ENCODE assay signal across 21 mouse cellular contexts in genomic region chr15:72383062-72383461, GRCm38 (mm10).
DNase-seq lines count a peak whose midpoint lies in the region; ATAC-seq and TF ChIP-seq lines count a peak whose summit lies in the region.
"Had no signal": no experiment of that assay in that cellular context is flagged by ENCODE, and none has a peak within 500 bp of the region (broad histone marks: within the 10 kb centered on the region; RNA-seq: fewer than 3 reads in every experiment).

No protein-coding gene starts in this region.

- ATAC-seq in forebrain, embryonic 13.5 days = peak; percentile 57
- no peak for ATAC-seq in forebrain, embryonic 11.5 days (replicated peaks; ENCODE audit: low FRiP score)
- ATAC-seq in hindbrain, embryonic 15.5 days (ENCODE audit: low FRiP score, low read depth) = no peak
- no peak for ATAC-seq in hindbrain, postnatal 0 days
- ATAC-seq in forebrain, embryonic 16.5 days = 0 out of 2 replicates have a peak, but pooled peaks have one; percentile 54
- ATAC-seq in activated CD4-positive, CD25-positive, alpha-beta regulatory T cell, adult 4 months = no peak
- ATAC-seq: intestine, embryonic 15.5 days; Patski had no signal

- peak overlapping the region; percentile 71 for H3K27ac ChIP-seq in forebrain, embryonic 13.5 days
- no peak overlapping the region for H3K27ac ChIP-seq in forebrain, embryonic 11.5 days (ENCODE audit: low read depth, low read length)
- H3K27ac ChIP-seq in hindbrain, embryonic 15.5 days (replicated peaks) = 0 out of 2 replicates have a peak overlapping the region, but pooled peaks have one; percentile 30
- H3K27ac ChIP-seq in hindbrain, postnatal 0 days = no peak overlapping the region
- H3K27ac ChIP-seq in MEL (ENCODE audit: control insufficient read depth, low read depth, low read length) = no peak overlapping the region
- peak overlapping the region; percentile 75 for H3K27ac ChIP-seq in forebrain, embryonic 16.5 days (ENCODE audit: low read length)
- H3K27ac ChIP-seq: embryonic facial prominence, embryonic 12.5 days; heart, embryonic 10.5 days; intestine, embryonic 15.5 days had no signal

- no peak for TF ChIP-seq CTCF in hindbrain, postnatal 0 days (IDR thresholded peaks at IDR 0.05; ENCODE audit: low read depth)
- TF ChIP-seq CTCF in MEL (IDR thresholded peaks at IDR 0.05 in 2 of 3, conservative IDR thresholded peaks at IDR 0.05 in 1 of 3; ENCODE audit: control insufficient read depth in 1 of 3, insufficient read depth in 1 of 3, low read depth in 2 of 3, low read length in 3 of 3, poor library complexity in 1 of 3, severe bottlenecking in 1 of 3) = no peak

- no peak for TF ChIP-seq EP300 in MEL (IDR thresholded peaks at IDR 0.05; ENCODE audit: low read depth in 1 of 2, low read length in 2 of 2)

- H3K4me2 ChIP-seq in forebrain, embryonic 13.5 days = no peak overlapping the region
- no peak overlapping the region for H3K4me2 ChIP-seq in forebrain, embryonic 11.5 days (ENCODE audit: low read depth, low read length, severe bottlenecking)
- no peak overlapping the region for H3K4me2 ChIP-seq in hindbrain, embryonic 15.5 days
- H3K4me2 ChIP-seq in hindbrain, postnatal 0 days (ENCODE audit: low read depth, low read length) = no peak overlapping the region
- peak overlapping the region; percentile 13; the same call in 1 of the 2 replicates for H3K4me2 ChIP-seq in forebrain, embryonic 16.5 days (ENCODE audit: low read length)
- H3K4me2 ChIP-seq: embryonic facial prominence, embryonic 12.5 days; intestine, embryonic 15.5 days had no signal

- DNase-seq in forebrain, embryonic 11.5 days (ENCODE audit: low spot score) = no peak
- no peak for DNase-seq in hindbrain, postnatal 0 days (ENCODE audit: low spot score)
- DNase-seq in MEL (ENCODE audit: low read depth, low spot score) = peak; percentile 6
- DNase-seq: adrenal gland, adult 2 months; adrenal gland, postnatal 36 days; cerebellum, adult 11 months; cerebellum, adult 8-10 months; cerebellum, postnatal 14 days; gastrocnemius, postnatal 10 days; heart, adult 18-20 months; heart, postnatal 10 days; heart, postnatal 4 days; kidney, adult 18-20 months had no signal

- H3K36me3 ChIP-seq in forebrain, embryonic 13.5 days (ENCODE audit: poor library complexity, severe bottlenecking) = no peaks in the 10 kb centered on the region
- no peaks in the 10 kb centered on the region for H3K36me3 ChIP-seq in forebrain, embryonic 11.5 days (ENCODE audit: control insufficient read depth, insufficient read depth, low read length)
- H3K36me3 ChIP-seq in hindbrain, embryonic 15.5 days = no peaks in the 10 kb centered on the region
- H3K36me3 ChIP-seq in hindbrain, postnatal 0 days (ENCODE audit: insufficient read depth, low read length) = no peaks in the 10 kb centered on the region
- no peaks in the 10 kb centered on the region for H3K36me3 ChIP-seq in MEL (ENCODE audit: control insufficient read depth in 1 of 2, insufficient read depth in 2 of 2, low read length in 2 of 2)
- no peaks in the 10 kb centered on the region for H3K36me3 ChIP-seq in forebrain, embryonic 16.5 days (ENCODE audit: control insufficient read depth, insufficient read depth)
- H3K36me3 ChIP-seq: embryonic facial prominence, embryonic 12.5 days; heart, embryonic 10.5 days; intestine, embryonic 15.5 days had no signal

- TF ChIP-seq RAD21 in MEL (IDR thresholded peaks at IDR 0.05; ENCODE audit: low read depth, low read length) = no peak

- no peak overlapping the region for H3K9ac ChIP-seq in forebrain, embryonic 13.5 days
- no peak overlapping the region for H3K9ac ChIP-seq in forebrain, embryonic 11.5 days (ENCODE audit: low read length)
- H3K9ac ChIP-seq in hindbrain, embryonic 15.5 days = no peak overlapping the region
- H3K9ac ChIP-seq in hindbrain, postnatal 0 days (replicated peaks; ENCODE audit: low read length) = no peak overlapping the region
- no peak overlapping the region for H3K9ac ChIP-seq in MEL (ENCODE audit: control insufficient read depth, low read depth, low read length, poor library complexity, severe bottlenecking)
- no peak overlapping the region for H3K9ac ChIP-seq in forebrain, embryonic 16.5 days (replicated peaks; ENCODE audit: low read depth, low read length)
- H3K9ac ChIP-seq: embryonic facial prominence, embryonic 12.5 days; intestine, embryonic 15.5 days had no signal

- no peaks in the 10 kb centered on the region for H3K79me2 ChIP-seq in MEL (ENCODE audit: control insufficient read depth, insufficient read depth, low read length, poor library complexity)

- WGBS in forebrain, embryonic 13.5 days = 49% methylated on average over 3 of the region's 3 CpGs
- 81% methylated on average over 3 of the region's 3 CpGs for WGBS in forebrain, embryonic 11.5 days
- 66% methylated on average over 3 of the region's 3 CpGs for WGBS in hindbrain, embryonic 15.5 days
- WGBS in hindbrain, postnatal 0 days = 52% methylated on average over 3 of the region's 3 CpGs
- WGBS in forebrain, embryonic 16.5 days = 28% methylated on average over 3 of the region's 3 CpGs

- H3K4me1 ChIP-seq in forebrain, embryonic 13.5 days = peaks cover 27% of the 10 kb centered on the region
- no peaks in the 10 kb centered on the region; the same call in 1 of the 2 replicates for H3K4me1 ChIP-seq in forebrain, embryonic 11.5 days (replicated peaks; ENCODE audit: control insufficient read depth, insufficient read depth, low read length)
- peaks cover 8% of the 10 kb centered on the region for H3K4me1 ChIP-seq in hindbrain, embryonic 15.5 days (replicated peaks)
- no peaks in the 10 kb centered on the region for H3K4me1 ChIP-seq in hindbrain, postnatal 0 days (ENCODE audit: insufficient read depth, low read length)
- no peaks in the 10 kb centered on the region for H3K4me1 ChIP-seq in MEL (ENCODE audit: control insufficient read depth in 1 of 2, insufficient read depth in 2 of 2, low read length in 2 of 2)
- H3K4me1 ChIP-seq in forebrain, embryonic 16.5 days (replicated peaks; ENCODE audit: control insufficient read depth, insufficient read depth, low read length) = peaks cover 19% of the 10 kb centered on the region
- H3K4me1 ChIP-seq: embryonic facial prominence, embryonic 12.5 days; heart, embryonic 10.5 days; intestine, embryonic 15.5 days had no signal

- no peaks in the 10 kb centered on the region for H3K9me3 ChIP-seq in forebrain, embryonic 13.5 days (replicated peaks)
- H3K9me3 ChIP-seq in forebrain, embryonic 11.5 days (ENCODE audit: control insufficient read depth, low read length) = no peaks in the 10 kb centered on the region
- H3K9me3 ChIP-seq in hindbrain, embryonic 15.5 days = no peaks in the 10 kb centered on the region
- H3K9me3 ChIP-seq in hindbrain, postnatal 0 days (ENCODE audit: low read length) = no peaks in the 10 kb centered on the region
- H3K9me3 ChIP-seq in MEL (replicated peaks; ENCODE audit: insufficient read depth, low read length) = no peaks in the 10 kb centered on the region
- H3K9me3 ChIP-seq in forebrain, embryonic 16.5 days (ENCODE audit: control insufficient read depth, low read length) = no peaks in the 10 kb centered on the region
- H3K9me3 ChIP-seq: embryonic facial prominence, embryonic 12.5 days; heart, embryonic 10.5 days; intestine, embryonic 15.5 days had no signal

- no peak for TF ChIP-seq POLR2A in MEL (IDR thresholded peaks at IDR 0.05; ENCODE audit: control insufficient read depth in 1 of 2, insufficient read depth in 1 of 2, low read depth in 1 of 2, low read length in 2 of 2, poor library complexity in 1 of 2)

- no peaks in the 10 kb centered on the region for H3K27me3 ChIP-seq in forebrain, embryonic 13.5 days
- no peaks in the 10 kb centered on the region for H3K27me3 ChIP-seq in forebrain, embryonic 11.5 days (ENCODE audit: control insufficient read depth, insufficient read depth, low read length)
- no peaks in the 10 kb centered on the region for H3K27me3 ChIP-seq in hindbrain, embryonic 15.5 days
- H3K27me3 ChIP-seq in hindbrain, postnatal 0 days (ENCODE audit: insufficient read depth, low read length) = no peaks in the 10 kb centered on the region
- H3K27me3 ChIP-seq in MEL (ENCODE audit: control insufficient read depth in 1 of 2, insufficient read depth in 2 of 2, low read length in 2 of 2) = no peaks in the 10 kb centered on the region; a peak in 1 of 4 replicates
- no peaks in the 10 kb centered on the region for H3K27me3 ChIP-seq in forebrain, embryonic 16.5 days (replicated peaks; ENCODE audit: control insufficient read depth, insufficient read depth, low read length)
- H3K27me3 ChIP-seq: embryonic facial prominence, embryonic 12.5 days; intestine, embryonic 15.5 days; Patski had no signal

- no peak overlapping the region for H3K4me3 ChIP-seq in forebrain, embryonic 13.5 days
- no peak overlapping the region for H3K4me3 ChIP-seq in forebrain, embryonic 11.5 days (ENCODE audit: low read depth, low read length)
- H3K4me3 ChIP-seq in hindbrain, embryonic 15.5 days = no peak overlapping the region
- H3K4me3 ChIP-seq in hindbrain, postnatal 0 days (ENCODE audit: low read length) = no peak overlapping the region
- no peak overlapping the region for H3K4me3 ChIP-seq in MEL (ENCODE audit: control insufficient read depth in 1 of 2, insufficient read depth in 1 of 2, low read depth in 2 of 2, low read length in 2 of 2)
- H3K4me3 ChIP-seq in forebrain, embryonic 16.5 days (replicated peaks; ENCODE audit: low read length) = no peak overlapping the region
- H3K4me3 ChIP-seq: embryonic facial prominence, embryonic 12.5 days; heart, embryonic 10.5 days; intestine, embryonic 15.5 days had no signal

TF ChIP-seq in MEL, 35 proteins besides CTCF, POLR2A, EP300 and RAD21:
- TF ChIP-seq MAZ (IDR thresholded peaks at IDR 0.05; ENCODE audit: low read depth, low read length) = no peak
- TF ChIP-seq POLR2AphosphoS5 (IDR thresholded peaks at IDR 0.05; ENCODE audit: borderline replicate concordance, low read depth, low read length) = no peak
- TF ChIP-seq MXI1 (IDR thresholded peaks at IDR 0.05; ENCODE audit: low read depth, low read length) = no peak
- no peak for TF ChIP-seq GATA1 (IDR thresholded peaks at IDR 0.05; ENCODE audit: low read depth, low read length)
- TF ChIP-seq TBP (IDR thresholded peaks at IDR 0.05; ENCODE audit: low read depth, low read length) = no peak
- no peak for TF ChIP-seq E2F4 (IDR thresholded peaks at IDR 0.05; ENCODE audit: borderline replicate concordance, low read depth, low read length)
- TF ChIP-seq NELFE (IDR thresholded peaks at IDR 0.05; ENCODE audit: low read depth, low read length) = no peak
- no peak for TF ChIP-seq MYC (IDR thresholded peaks at IDR 0.05; ENCODE audit: low read depth, low read length)
- no peak for TF ChIP-seq GABPA (IDR thresholded peaks at IDR 0.05; ENCODE audit: low read depth, low read length)
- TF ChIP-seq CHD1 (IDR thresholded peaks at IDR 0.05; ENCODE audit: low read depth, low read length) = no peak
- TF ChIP-seq ZNF384 (IDR thresholded peaks at IDR 0.05; ENCODE audit: low read depth, low read length) = no peak
- no peak for TF ChIP-seq ETS1 (IDR thresholded peaks at IDR 0.05; ENCODE audit: low read depth, low read length)
- no peak for TF ChIP-seq ZC3H11A (IDR thresholded peaks at IDR 0.05; ENCODE audit: low read depth, low read length)
- TF ChIP-seq BHLHE40 (IDR thresholded peaks at IDR 0.05; ENCODE audit: borderline replicate concordance, low read depth, low read length) = no peak

Comparison
In these comparisons a context has a peak if more than half of its experiments do, and no peak if none do; other contexts are left out.
1. ATAC-seq: peak in forebrain, embryonic 13.5 days (single experiment) and forebrain, embryonic 16.5 days (single experiment); none in forebrain, embryonic 11.5 days (single experiment), hindbrain, embryonic 15.5 days (single experiment), hindbrain, postnatal 0 days (single experiment) and activated CD4-positive, CD25-positive, alpha-beta regulatory T cell, adult 4 months (single experiment).
2. H3K27ac ChIP-seq: peak in forebrain, embryonic 13.5 days (single experiment), hindbrain, embryonic 15.5 days (single experiment) and forebrain, embryonic 16.5 days (single experiment); none in forebrain, embryonic 11.5 days (single experiment), hindbrain, postnatal 0 days (single experiment) and MEL (single experiment).